Mouse (Mus musculus): Measurements from ENCODE around the gene Myh11. TPM values are rescaled to one million over a fixed set of nuclear protein-coding genes. Genes with fewer than 3 reads are reported as not detected.

The Myh11 gene
- polyA plus RNA-seq, 1 experiment from 2014 or later: 0.68 TPM

GRCm38 (mm10) chr16:14265203-14265920 is 25.8 kb downstream of the Myh11 start:
- Histone ChIP-seq H3K4me2 (no peak overlapping the region), H3K4me3 (replicated peaks) (no peak overlapping the region), H3K4me1 (replicated peaks) (no peaks in the 10 kb centered on the region), H3K27ac (replicated peaks) (no peak overlapping the region), H3K9ac (no peak overlapping the region), H3K9me3 (replicated peaks) (no peaks in the 10 kb centered on the region), H3K27me3 (no peaks in the 10 kb centered on the region), H3K36me3 (replicated peaks) (no peaks in the 10 kb centered on the region)
- ATAC-seq (ENCODE audit: insufficient read depth): no peak
- WGBS (ENCODE audit: insufficient replicate concordance): 9% methylated on average over 4 of the region's 4 CpGs

- no peak overlapping the region for H3K4me3 ChIP-seq (replicated peaks)
- no peak for ATAC-seq (ENCODE audit: insufficient read depth)
- no peaks in the 10 kb centered on the region for H3K4me1 ChIP-seq (replicated peaks)
- H3K9me3 ChIP-seq (replicated peaks): no peaks in the 10 kb centered on the region
- H3K27me3 ChIP-seq: no peaks in the 10 kb centered on the region
- no peak overlapping the region for H3K4me2 ChIP-seq
- no peaks in the 10 kb centered on the region for H3K36me3 ChIP-seq (replicated peaks)
- 39% methylated on average over 2 of the region's 2 CpGs for WGBS (ENCODE audit: insufficient replicate concordance)
- H3K9ac ChIP-seq: no peak overlapping the region
- no peak overlapping the region for H3K27ac ChIP-seq (replicated peaks)
These were observed 26.7 kb downstream of the Myh11 start for GRCm38 (mm10) chr16:14264504-14264903.

DNA sequence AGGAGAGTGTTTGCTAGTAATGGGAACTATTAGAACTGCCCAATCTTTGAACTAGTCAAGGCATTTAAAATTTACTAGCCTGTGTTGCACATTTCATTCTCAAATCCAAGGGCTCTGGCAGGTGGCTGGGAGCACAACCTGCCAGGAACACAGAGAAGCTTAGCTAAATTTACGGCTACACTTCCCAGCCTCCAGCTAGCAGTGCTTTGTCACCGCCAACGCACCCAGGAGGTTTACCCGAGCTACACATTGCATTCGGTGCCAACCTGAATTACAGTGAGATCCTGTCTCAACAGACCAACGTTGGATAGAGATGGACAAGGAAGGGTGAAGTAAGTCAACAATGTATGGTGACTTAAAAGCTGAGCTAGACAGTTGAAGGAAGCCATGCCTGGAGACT is 27.9 kb downstream of the Myh11 start:
- WGBS (ENCODE audit: insufficient replicate concordance): 71% methylated on average over 6 of the region's 6 CpGs
- no peak overlapping the region for H3K9ac ChIP-seq
- no peaks in the 10 kb centered on the region for H3K4me1 ChIP-seq (replicated peaks)
- no peaks in the 10 kb centered on the region for H3K9me3 ChIP-seq (replicated peaks)
- no peak for ATAC-seq (ENCODE audit: insufficient read depth)
- H3K4me2 ChIP-seq: no peak overlapping the region
- no peak overlapping the region for H3K4me3 ChIP-seq (replicated peaks)
- H3K36me3 ChIP-seq (replicated peaks): no peaks in the 10 kb centered on the region
- H3K27me3 ChIP-seq: no peaks in the 10 kb centered on the region
- no peak overlapping the region for H3K27ac ChIP-seq (replicated peaks)

DNA sequence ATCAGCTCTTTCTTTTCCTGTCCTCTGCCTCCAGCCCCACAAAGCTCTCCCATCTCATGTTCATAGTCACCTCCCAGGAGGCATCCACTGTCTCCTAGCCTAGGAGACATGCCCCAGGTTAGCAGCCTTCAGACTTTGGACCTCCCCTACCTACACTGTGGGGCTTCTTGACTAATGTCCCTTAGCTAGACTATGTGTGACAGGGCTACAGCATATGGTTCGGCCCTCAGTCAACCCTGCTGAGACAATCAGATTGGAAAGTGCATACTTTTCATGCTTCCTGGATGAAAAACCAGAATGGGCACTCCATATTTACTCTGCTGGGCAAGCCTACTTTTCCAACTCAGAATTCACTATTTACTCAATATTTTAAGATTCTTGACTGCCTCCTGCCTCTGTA is 28.8 kb downstream of the Myh11 start:
- ATAC-seq (ENCODE audit: insufficient read depth): no peak
- H3K4me1 ChIP-seq (replicated peaks): no peaks in the 10 kb centered on the region
- WGBS (ENCODE audit: insufficient replicate concordance): 30% methylated on average over 1 of the region's 1 CpGs
- no peak overlapping the region for H3K27ac ChIP-seq (replicated peaks)
- no peaks in the 10 kb centered on the region for H3K27me3 ChIP-seq
- no peak overlapping the region for H3K4me3 ChIP-seq (replicated peaks)
- no peaks in the 10 kb centered on the region for H3K9me3 ChIP-seq (replicated peaks)
- no peak overlapping the region for H3K4me2 ChIP-seq
- no peaks in the 10 kb centered on the region for H3K36me3 ChIP-seq (replicated peaks)
- no peak overlapping the region for H3K9ac ChIP-seq

DNA sequence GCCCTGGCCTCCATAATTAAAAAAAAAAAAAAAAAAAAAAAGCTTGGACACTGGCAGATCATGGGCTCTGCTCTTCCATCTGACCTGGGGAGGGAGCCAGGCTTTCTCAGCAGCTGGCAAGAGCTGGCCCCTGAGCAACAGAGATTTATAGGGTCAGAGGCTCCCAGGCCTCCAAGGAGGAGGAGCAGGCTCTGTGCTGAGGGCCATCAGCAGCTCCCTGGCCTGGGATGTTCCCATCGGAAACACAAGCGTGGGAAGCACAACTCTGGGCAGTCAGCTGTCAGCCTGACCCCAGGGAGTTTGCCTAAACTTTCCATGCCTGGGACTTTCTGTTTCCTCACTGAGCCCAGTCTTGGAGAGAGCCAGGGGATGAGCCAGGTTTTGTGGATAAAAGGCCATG is 32.3 kb downstream of the Myh11 start:
- H3K36me3 ChIP-seq (replicated peaks): no peaks in the 10 kb centered on the region
- 49% methylated on average over 2 of the region's 2 CpGs for WGBS (ENCODE audit: insufficient replicate concordance)
- ATAC-seq (ENCODE audit: insufficient read depth): no peak
- H3K4me1 ChIP-seq (replicated peaks): no peaks in the 10 kb centered on the region
- H3K27ac ChIP-seq (replicated peaks): no peak overlapping the region
- H3K9me3 ChIP-seq (replicated peaks): no peaks in the 10 kb centered on the region
- H3K4me3 ChIP-seq (replicated peaks): no peak overlapping the region
- H3K9ac ChIP-seq: no peak overlapping the region
- H3K4me2 ChIP-seq: no peak overlapping the region
- no peaks in the 10 kb centered on the region for H3K27me3 ChIP-seq

DNA sequence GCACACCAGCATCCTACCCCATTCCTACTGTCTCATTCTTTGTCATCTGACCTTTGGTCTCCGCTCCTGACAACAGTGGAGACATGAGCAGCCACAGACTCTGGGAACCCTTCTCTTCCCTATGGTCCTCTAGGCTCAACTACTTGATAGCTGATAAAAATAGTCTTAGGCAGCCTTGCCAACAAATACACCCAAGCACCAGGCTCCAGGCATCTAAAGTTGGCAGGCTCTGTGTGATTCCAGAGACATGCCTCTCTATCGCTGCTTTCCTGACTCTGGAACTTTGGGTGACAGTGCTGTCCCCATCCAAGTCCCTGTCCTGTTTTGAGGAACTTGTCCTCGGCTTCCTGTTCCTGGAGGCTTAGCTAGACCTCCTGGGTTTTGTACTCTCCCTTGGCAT is 37.6 kb downstream of the Myh11 start:
- Histone ChIP-seq H3K9ac (no peak overlapping the region), H3K4me1 (replicated peaks) (no peaks in the 10 kb centered on the region), H3K27ac (replicated peaks) (no peak overlapping the region), H3K4me2 (no peak overlapping the region), H3K4me3 (replicated peaks) (no peak overlapping the region), H3K9me3 (replicated peaks) (no peaks in the 10 kb centered on the region), H3K27me3 (no peaks in the 10 kb centered on the region), H3K36me3 (replicated peaks) (no peaks in the 10 kb centered on the region)
- WGBS (ENCODE audit: insufficient replicate concordance): 68% methylated on average over 3 of the region's 3 CpGs
- ATAC-seq (ENCODE audit: insufficient read depth): no peak

DNA sequence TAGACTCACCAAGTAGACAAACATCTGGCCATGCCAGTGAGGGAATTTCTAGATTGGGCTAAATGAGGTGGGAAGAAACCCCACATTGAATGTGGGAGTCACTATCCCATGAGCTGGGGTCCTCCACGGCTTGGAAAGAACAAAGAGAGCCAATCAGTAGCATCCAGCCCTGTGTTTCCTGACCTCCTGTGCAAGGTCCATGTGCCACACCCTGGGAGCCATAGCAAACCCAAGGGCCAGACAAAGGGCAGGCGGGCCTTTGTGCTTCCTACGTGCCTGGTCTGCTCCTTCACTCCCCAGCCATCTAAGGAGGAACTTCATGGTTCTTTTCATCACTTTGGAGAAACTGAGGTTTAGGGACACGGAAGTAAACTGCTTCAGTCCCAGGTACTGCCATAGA is 38.3 kb downstream of the Myh11 start:
- WGBS (ENCODE audit: insufficient replicate concordance): 55% methylated on average over 4 of the region's 4 CpGs
- Histone ChIP-seq H3K4me2 (no peak overlapping the region), H3K9ac (no peak overlapping the region), H3K4me1 (replicated peaks) (no peaks in the 10 kb centered on the region), H3K36me3 (replicated peaks) (no peaks in the 10 kb centered on the region), H3K27me3 (no peaks in the 10 kb centered on the region), H3K9me3 (replicated peaks) (no peaks in the 10 kb centered on the region), H3K4me3 (replicated peaks) (no peak overlapping the region), H3K27ac (replicated peaks) (no peak overlapping the region)
- no peak for ATAC-seq (ENCODE audit: insufficient read depth)

DNA sequence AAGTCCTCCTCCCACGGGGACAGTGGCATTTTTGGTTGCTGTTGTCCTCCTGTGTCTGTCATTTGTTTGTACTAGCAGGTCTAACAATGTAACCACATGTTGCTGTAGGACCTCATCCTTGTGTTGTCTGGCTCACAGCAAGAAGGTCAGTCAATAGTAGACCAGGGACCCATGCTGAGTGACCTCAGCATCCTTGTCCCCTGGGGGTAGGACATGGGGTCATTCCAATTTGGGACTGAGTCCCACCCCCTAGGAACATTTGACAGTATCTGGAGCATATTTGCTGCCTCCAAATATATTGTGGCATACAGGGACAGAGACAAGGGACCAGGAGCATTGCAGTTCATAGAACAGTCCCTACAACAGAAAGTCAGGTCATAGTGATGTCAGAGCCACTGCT is 41.3 kb downstream of the Myh11 start:
- Histone ChIP-seq H3K9ac (no peak overlapping the region), H3K9me3 (replicated peaks) (no peaks in the 10 kb centered on the region), H3K4me1 (replicated peaks) (no peaks in the 10 kb centered on the region), H3K27ac (replicated peaks) (no peak overlapping the region), H3K36me3 (replicated peaks) (no peaks in the 10 kb centered on the region), H3K4me2 (no peak overlapping the region), H3K27me3 (no peaks in the 10 kb centered on the region), H3K4me3 (replicated peaks) (no peak overlapping the region)
- 46% methylated on average over 1 of the region's 1 CpGs for WGBS (ENCODE audit: insufficient replicate concordance)
- ATAC-seq (ENCODE audit: insufficient read depth): no peak

DNA sequence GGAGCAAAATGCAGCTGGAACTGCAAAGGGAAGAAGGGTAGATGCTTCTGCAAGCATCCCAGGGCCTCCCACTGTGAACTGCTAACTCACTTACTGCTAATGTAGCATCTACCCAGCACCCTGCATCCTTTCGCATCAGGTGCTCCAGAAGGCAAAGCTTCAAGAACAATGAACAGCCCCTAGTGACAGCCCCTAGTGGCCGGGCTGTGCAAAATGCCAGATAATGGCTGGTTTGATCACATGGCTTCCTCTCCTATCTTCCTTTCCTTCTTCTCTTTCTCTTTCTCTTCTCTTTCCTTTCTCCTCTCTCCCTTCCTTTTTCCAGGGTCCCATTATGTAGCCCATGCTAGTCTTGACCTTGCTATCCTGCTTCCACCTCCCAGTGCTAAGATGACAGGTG is 48.6 kb downstream of the Myh11 start:
- ATAC-seq (ENCODE audit: insufficient read depth): no peak
- H3K9me3 ChIP-seq (replicated peaks): no peaks in the 10 kb centered on the region
- H3K27ac ChIP-seq (replicated peaks): no peak overlapping the region
- no peaks in the 10 kb centered on the region for H3K4me1 ChIP-seq (replicated peaks)
- no peak overlapping the region for H3K9ac ChIP-seq
- H3K4me2 ChIP-seq: no peak overlapping the region
- H3K36me3 ChIP-seq (replicated peaks): no peaks in the 10 kb centered on the region
- H3K4me3 ChIP-seq (replicated peaks): no peak overlapping the region
- H3K27me3 ChIP-seq: no peaks in the 10 kb centered on the region
- 22% methylated on average over 2 of the region's 2 CpGs for WGBS (ENCODE audit: insufficient replicate concordance)

DNA sequence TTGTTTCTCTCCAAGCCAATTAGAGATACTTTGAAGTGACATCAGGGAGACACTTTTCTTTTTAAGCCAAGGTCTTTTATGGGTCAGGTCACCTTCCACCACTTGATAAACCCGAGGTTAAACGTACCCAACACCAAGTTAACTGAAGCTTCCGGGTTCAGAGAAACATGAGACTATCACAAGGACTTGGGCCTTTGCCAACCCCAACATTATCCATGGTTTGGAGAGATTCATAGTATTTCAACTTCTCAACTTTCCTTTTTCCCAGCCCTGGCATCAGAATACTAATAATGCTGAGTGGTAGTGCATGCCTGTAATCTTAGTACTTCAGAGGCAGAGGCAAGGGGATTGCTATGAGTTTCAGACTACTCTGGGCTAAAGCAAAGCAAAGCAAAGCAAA is 49.1 kb downstream of the Myh11 start:
- H3K4me2 ChIP-seq: no peak overlapping the region
- no peaks in the 10 kb centered on the region for H3K27me3 ChIP-seq
- H3K27ac ChIP-seq (replicated peaks): no peak overlapping the region
- no peaks in the 10 kb centered on the region for H3K4me1 ChIP-seq (replicated peaks)
- ATAC-seq (ENCODE audit: insufficient read depth): no peak
- H3K4me3 ChIP-seq (replicated peaks): no peak overlapping the region
- no peaks in the 10 kb centered on the region for H3K36me3 ChIP-seq (replicated peaks)
- no peak overlapping the region for H3K9ac ChIP-seq
- no peaks in the 10 kb centered on the region for H3K9me3 ChIP-seq (replicated peaks)
- 64% methylated on average over 3 of the region's 3 CpGs for WGBS (ENCODE audit: insufficient replicate concordance)

- ATAC-seq (ENCODE audit: insufficient read depth): no peak
- H3K27me3 ChIP-seq: no peaks in the 10 kb centered on the region
- H3K4me2 ChIP-seq: no peak overlapping the region
- no peaks in the 10 kb centered on the region for H3K9me3 ChIP-seq (replicated peaks)
- 13% methylated on average over 6 of the region's 6 CpGs for WGBS (ENCODE audit: insufficient replicate concordance)
- no peaks in the 10 kb centered on the region for H3K36me3 ChIP-seq (replicated peaks)
- H3K4me1 ChIP-seq (replicated peaks): no peaks in the 10 kb centered on the region
- H3K27ac ChIP-seq (replicated peaks): no peak overlapping the region
- H3K9ac ChIP-seq: no peak overlapping the region
- H3K4me3 ChIP-seq (replicated peaks): no peak overlapping the region
These were observed 54.0 kb downstream of the Myh11 start for GRCm38 (mm10) chr16:14237100-14237723.

DNA sequence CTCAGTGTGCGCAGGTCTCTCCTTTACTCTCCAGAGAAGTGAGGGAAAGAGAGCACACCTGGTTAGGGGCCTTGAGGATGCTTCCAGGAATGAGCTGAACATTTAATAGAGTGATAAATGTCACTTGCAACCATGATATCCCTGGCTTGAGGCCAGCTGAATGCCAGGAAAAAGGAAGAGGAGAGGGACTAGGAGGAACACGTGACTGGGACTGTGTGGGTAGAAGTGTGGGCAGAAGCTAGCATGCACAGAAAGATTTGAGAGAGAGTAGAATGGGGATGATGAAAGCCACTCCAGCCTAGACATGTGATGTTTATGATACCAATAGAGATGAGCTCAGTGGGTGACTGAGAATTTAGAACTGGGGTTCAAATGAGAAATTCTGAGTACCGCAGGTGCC is 76.0 kb downstream of the Myh11 start:
- Histone ChIP-seq H3K9me3 (replicated peaks) (no peaks in the 10 kb centered on the region), H3K27me3 (no peaks in the 10 kb centered on the region), H3K4me1 (replicated peaks) (no peaks in the 10 kb centered on the region), H3K27ac (replicated peaks) (no peak overlapping the region), H3K9ac (no peak overlapping the region), H3K4me3 (replicated peaks) (no peak overlapping the region), H3K4me2 (no peak overlapping the region), H3K36me3 (replicated peaks) (no peaks in the 10 kb centered on the region)
- no peak for ATAC-seq (ENCODE audit: insufficient read depth)
- 74% methylated on average over 3 of the region's 3 CpGs for WGBS (ENCODE audit: insufficient replicate concordance)

Measured in liver, embryonic 15.5 days (tissue).